In genomic region chr10:61925691-61926090, GRCm38 (mm10) we compare ENCODE assay signal across 23 mouse cellular contexts. TPM values are rescaled to one million over a fixed set of nuclear protein-coding genes. Genes with fewer than 3 reads are reported as not detected.
"Had no signal": no experiment of that assay in that cellular context is flagged by ENCODE, and none has a peak within 500 bp of the region (broad histone marks: within the 10 kb centered on the region; RNA-seq: fewer than 3 reads in every experiment).

No protein-coding gene starts in this region.

- H3K9ac ChIP-seq: heart, embryonic 12.5 days; hindbrain, embryonic 12.5 days; hindbrain, embryonic 14.5 days; intestine, embryonic 15.5 days; limb, embryonic 12.5 days; liver, embryonic 12.5 days; liver, embryonic 14.5 days had no signal

- H3K27ac ChIP-seq: hindbrain, embryonic 10.5 days; hindbrain, embryonic 12.5 days; hindbrain, embryonic 14.5 days; intestine, embryonic 15.5 days; left cerebral cortex, adult 2 months; limb, embryonic 12.5 days; liver, embryonic 12.5 days; liver, embryonic 14.5 days had no signal

- H3K9me3 ChIP-seq: heart, embryonic 10.5 days; heart, embryonic 12.5 days; hindbrain, embryonic 10.5 days; hindbrain, embryonic 12.5 days; intestine, embryonic 15.5 days; limb, embryonic 10.5 days; limb, embryonic 12.5 days; liver, embryonic 12.5 days had no signal

- H3K36me3 ChIP-seq: heart, embryonic 10.5 days; heart, embryonic 12.5 days; hindbrain, embryonic 10.5 days; hindbrain, embryonic 12.5 days; intestine, embryonic 15.5 days; limb, embryonic 10.5 days; limb, embryonic 12.5 days; liver, embryonic 12.5 days had no signal

- DNase-seq: gastrocnemius, postnatal 14 days; heart, adult 18-20 months; heart, postnatal 10 days; heart, postnatal 4 days; kidney, adult 18-20 months; kidney, adult 8-10 months; kidney, postnatal 10 days; kidney, postnatal 25 days; kidney, postnatal 4 days; lung, adult 18-20 months had no signal

- H3K4me3 ChIP-seq: heart, embryonic 10.5 days; heart, embryonic 12.5 days; hindbrain, embryonic 10.5 days; hindbrain, embryonic 12.5 days; intestine, embryonic 15.5 days; left cerebral cortex, adult 2 months; limb, embryonic 10.5 days; limb, embryonic 12.5 days; liver, embryonic 12.5 days had no signal

RNA-seq across cellular contexts. Expression of gene Col13a1, which starts 53.2 kb away (rescaled TPM):
- total RNA-seq: granulocyte monocyte progenitor cell, adult 5-6 weeks had no signal
- polyA plus RNA-seq: inflammation-experienced regulatory T-cells, adult 6 months had no signal
